10 mouse cellular contexts compared by ENCODE assay signal in genomic region chr8:47244202-47244601, GRCm38 (mm10).
DNase-seq lines count a peak whose midpoint lies in the region; ATAC-seq lines count a peak whose summit lies in the region.
"Had no signal": no experiment of that assay in that cellular context is flagged by ENCODE, and none has a peak within 500 bp of the region (broad histone marks: within the 10 kb centered on the region; RNA-seq: fewer than 3 reads in every experiment).

No protein-coding gene starts in this region.

- peak overlapping the region; percentile 64 for H3K27ac ChIP-seq in neural tube, embryonic 12.5 days
- H3K27ac ChIP-seq in forebrain, embryonic 16.5 days (ENCODE audit: low read length), result peak overlapping the region; percentile 87
- H3K27ac ChIP-seq in kidney, embryonic 16.5 days (ENCODE audit: low read length), result no peak overlapping the region
- H3K27ac ChIP-seq: liver, embryonic 15.5 days had no signal

- no peak for ATAC-seq in neural tube, embryonic 12.5 days (ENCODE audit: low FRiP score, low read depth)
- ATAC-seq in forebrain, embryonic 16.5 days, result no peak
- ATAC-seq in kidney, embryonic 16.5 days (ENCODE audit: low FRiP score, low TSS enrichment), result no peak

- H3K4me3 ChIP-seq in neural tube, embryonic 12.5 days, result no peak overlapping the region
- H3K4me3 ChIP-seq in forebrain, embryonic 16.5 days (replicated peaks; ENCODE audit: low read length), result peak overlapping the region; percentile 41
- H3K4me3 ChIP-seq in kidney, embryonic 16.5 days (ENCODE audit: low read length), result no peak overlapping the region
- H3K4me3 ChIP-seq: heart, embryonic 15.5 days; liver, embryonic 15.5 days had no signal

- no peak overlapping the region for H3K9ac ChIP-seq in neural tube, embryonic 12.5 days
- peak overlapping the region; percentile 2 for H3K9ac ChIP-seq in forebrain, embryonic 16.5 days (replicated peaks; ENCODE audit: low read depth, low read length)
- H3K9ac ChIP-seq in kidney, embryonic 16.5 days (replicated peaks; ENCODE audit: low read length), result no peak overlapping the region
- H3K9ac ChIP-seq: heart, embryonic 15.5 days; liver, embryonic 15.5 days had no signal

- no peaks in the 10 kb centered on the region for H3K27me3 ChIP-seq in neural tube, embryonic 12.5 days (replicated peaks)
- H3K27me3 ChIP-seq in forebrain, embryonic 16.5 days (replicated peaks; ENCODE audit: control insufficient read depth, insufficient read depth, low read length), result no peaks in the 10 kb centered on the region
- H3K27me3 ChIP-seq in kidney, embryonic 16.5 days (ENCODE audit: insufficient read depth, low read length), result no peaks in the 10 kb centered on the region
- H3K27me3 ChIP-seq: heart, embryonic 15.5 days; liver, embryonic 15.5 days had no signal

- H3K9me3 ChIP-seq in neural tube, embryonic 12.5 days, result no peaks in the 10 kb centered on the region
- H3K9me3 ChIP-seq in forebrain, embryonic 16.5 days (ENCODE audit: control insufficient read depth, low read length), result no peaks in the 10 kb centered on the region
- H3K9me3 ChIP-seq in kidney, embryonic 16.5 days (ENCODE audit: low read length), result no peaks in the 10 kb centered on the region
- H3K9me3 ChIP-seq: heart, embryonic 15.5 days; liver, embryonic 15.5 days had no signal

- 90% methylated on average over 15 of the region's 15 CpGs for WGBS in neural tube, embryonic 12.5 days
- WGBS in forebrain, embryonic 16.5 days, result 69% methylated on average over 15 of the region's 15 CpGs
- 86% methylated on average over 15 of the region's 15 CpGs for WGBS in kidney, embryonic 16.5 days

- no peaks in the 10 kb centered on the region for H3K36me3 ChIP-seq in neural tube, embryonic 12.5 days
- H3K36me3 ChIP-seq in forebrain, embryonic 16.5 days (ENCODE audit: control insufficient read depth, insufficient read depth), result no peaks in the 10 kb centered on the region
- no peaks in the 10 kb centered on the region for H3K36me3 ChIP-seq in kidney, embryonic 16.5 days (ENCODE audit: insufficient read depth, low read length)
- H3K36me3 ChIP-seq: heart, embryonic 15.5 days; liver, embryonic 15.5 days had no signal

- peaks cover 57% of the 10 kb centered on the region for H3K4me1 ChIP-seq in neural tube, embryonic 12.5 days
- peaks cover 47% of the 10 kb centered on the region for H3K4me1 ChIP-seq in forebrain, embryonic 16.5 days (replicated peaks; ENCODE audit: control insufficient read depth, insufficient read depth, low read length)
- peaks cover 14% of the 10 kb centered on the region for H3K4me1 ChIP-seq in kidney, embryonic 16.5 days (ENCODE audit: insufficient read depth, low read length)

- H3K4me2 ChIP-seq in neural tube, embryonic 12.5 days (replicated peaks), result peak overlapping the region; percentile 54
- peak overlapping the region; percentile 63 for H3K4me2 ChIP-seq in forebrain, embryonic 16.5 days (ENCODE audit: low read length)
- no peak overlapping the region for H3K4me2 ChIP-seq in kidney, embryonic 16.5 days (replicated peaks; ENCODE audit: low read depth, low read length)
- H3K4me2 ChIP-seq: liver, embryonic 15.5 days had no signal

- DNase-seq in neural tube, embryonic 10.5 days (ENCODE audit: extremely low spot score, low spot score), result no peak
- peak; percentile 44 to 47 for DNase-seq in layer of hippocampus, postnatal 36 days
- DNase-seq in right cerebral cortex, postnatal 25 days, result peak; percentile 58
- DNase-seq in cerebellum, postnatal 10 days, result no peak
- DNase-seq: kidney, postnatal 14 days had no signal

Comparison
In these comparisons a context has a peak if more than half of its experiments do, and no peak if none do; other contexts are left out.
1. DNase-seq: peak in layer of hippocampus, postnatal 36 days (2 of 2) and right cerebral cortex, postnatal 25 days (single experiment); none in neural tube, embryonic 10.5 days (single experiment) and cerebellum, postnatal 10 days (0 of 2).